Mouse (Mus musculus) olfactory bulb, adult 2 months (tissue): ENCODE measurements around the gene App.

Experiments
- CTCF ChIP-seq: fragments of 200-500 bp; IDR thresholded peaks from 2 replicates; pipeline ENCODE4 v1.5.1; 2012; ENCODE audit warnings: low read depth, mild to moderate bottlenecking, low read length, moderate library complexity; ENCODE audit not compliant: insufficient read depth
- POLR2A ChIP-seq: fragments of 200-500 bp; IDR thresholded peaks from 2 replicates; pipeline ENCODE4 v1.6.1; 2012; ENCODE audit warnings: mild to moderate bottlenecking, low read depth, low read length, moderate library complexity; ENCODE audit not compliant: insufficient read depth

GRCm38 (mm10) chr16:84997551-84997950 is 176.0 kb downstream of the App start:
- no peak for TF ChIP-seq CTCF
- TF ChIP-seq POLR2A, result no peak
